Mouse (Mus musculus) layer of hippocampus, adult 9-11 months (tissue): Measurements from ENCODE around the gene N4bp2l2.

Experiments used
- DNase-seq: peaks from one replicate; pipeline ENCODE4 v3.0.0; 2022

N4bp2l2 gene

GRCm38 (mm10) chr5:150560851-150561250, 105.1 kb downstream of the N4bp2l2 start:
- DNase-seq, result no peak

DNA sequence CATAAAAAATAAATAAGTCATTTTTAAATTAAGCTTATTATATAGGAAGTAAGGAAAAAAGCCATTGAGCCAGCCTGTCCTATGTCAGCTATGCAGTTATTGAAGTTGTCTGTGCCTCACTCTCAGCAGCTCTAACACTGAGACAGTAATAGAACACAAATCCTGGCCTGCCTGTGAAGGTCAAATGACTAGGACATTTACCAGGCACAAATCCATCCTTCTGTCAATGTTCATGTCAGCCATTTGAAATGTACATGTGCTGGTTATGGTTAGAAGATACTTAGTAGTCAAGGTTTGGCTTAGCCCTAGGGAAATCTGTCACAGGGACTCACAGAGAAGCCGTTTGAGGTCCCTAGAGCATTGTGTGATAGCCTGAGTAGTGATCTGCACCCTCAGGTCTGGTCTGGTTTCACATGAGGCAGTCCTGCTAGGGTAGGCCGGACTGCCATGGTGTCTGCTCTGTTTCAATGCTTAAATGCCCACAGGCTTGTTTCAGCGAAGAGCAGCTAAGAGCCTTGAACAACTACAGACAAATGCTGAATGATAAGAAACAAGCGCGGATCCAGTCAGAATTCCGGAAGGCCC, 106.4 kb downstream of the N4bp2l2 start:
- no peak for DNase-seq
